Mouse (Mus musculus): ENCODE data around the gene Bzw1.

- TF ChIP-seq POLR2A (IDR thresholded peaks at IDR 0.05; ENCODE audit: borderline replicate concordance, extremely low read depth, insufficient read depth, insufficient read length, poor library complexity, severe bottlenecking) (no peak), CTCF (IDR thresholded peaks at IDR 0.05; ENCODE audit: borderline replicate concordance, extremely low read depth, insufficient read depth, insufficient read length) (no peak)
Observed at GRCm38 (mm10) chr1:58408141-58408540, 15.4 kb downstream of the Bzw1 start.
